Mouse (Mus musculus): ENCODE data around the gene Zfp423.

The Zfp423 gene

DNA sequence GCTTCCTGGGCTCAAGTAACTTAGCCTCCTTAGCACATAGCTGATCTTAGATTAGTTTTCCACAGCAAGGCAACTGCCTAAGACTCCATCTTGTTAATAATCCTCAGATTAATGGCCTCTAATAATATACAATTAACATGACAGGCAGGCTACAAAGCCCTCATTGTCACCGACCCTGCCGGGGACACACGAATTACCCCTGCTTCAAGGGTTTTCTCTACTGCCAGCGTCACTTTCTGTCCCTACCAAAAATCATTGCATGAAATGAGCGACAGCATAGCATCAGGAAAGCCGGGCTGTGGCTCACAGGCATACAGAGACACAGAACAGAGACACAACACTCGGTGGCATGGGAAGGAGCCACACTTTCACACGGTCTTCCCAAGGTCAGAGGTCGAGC is 262.3 kb downstream of the Zfp423 start:
- DNase-seq (ENCODE audit: low spot score in 2 of 2): no peak

DNA sequence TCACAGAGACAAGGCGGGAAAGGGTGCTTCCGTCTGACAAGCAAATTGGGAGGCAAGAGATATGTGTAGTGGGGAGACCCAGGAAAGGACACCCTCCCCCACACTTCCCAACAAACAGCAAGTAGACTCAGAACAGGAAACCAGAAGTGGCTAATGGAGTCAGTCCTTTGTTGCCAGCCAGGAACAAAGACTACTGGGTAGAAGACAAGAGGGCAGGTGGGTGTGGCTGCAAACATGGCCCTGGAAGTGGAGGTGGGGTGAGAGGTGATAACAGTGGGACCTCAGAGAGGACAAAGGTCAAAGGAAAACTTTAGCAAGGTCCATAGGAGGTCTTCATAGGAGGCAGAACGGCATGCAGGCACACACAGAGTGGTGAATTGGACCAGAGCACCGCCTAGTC is 265.7 kb downstream of the Zfp423 start:
- no peak for DNase-seq (ENCODE audit: low spot score in 2 of 2)

DNA sequence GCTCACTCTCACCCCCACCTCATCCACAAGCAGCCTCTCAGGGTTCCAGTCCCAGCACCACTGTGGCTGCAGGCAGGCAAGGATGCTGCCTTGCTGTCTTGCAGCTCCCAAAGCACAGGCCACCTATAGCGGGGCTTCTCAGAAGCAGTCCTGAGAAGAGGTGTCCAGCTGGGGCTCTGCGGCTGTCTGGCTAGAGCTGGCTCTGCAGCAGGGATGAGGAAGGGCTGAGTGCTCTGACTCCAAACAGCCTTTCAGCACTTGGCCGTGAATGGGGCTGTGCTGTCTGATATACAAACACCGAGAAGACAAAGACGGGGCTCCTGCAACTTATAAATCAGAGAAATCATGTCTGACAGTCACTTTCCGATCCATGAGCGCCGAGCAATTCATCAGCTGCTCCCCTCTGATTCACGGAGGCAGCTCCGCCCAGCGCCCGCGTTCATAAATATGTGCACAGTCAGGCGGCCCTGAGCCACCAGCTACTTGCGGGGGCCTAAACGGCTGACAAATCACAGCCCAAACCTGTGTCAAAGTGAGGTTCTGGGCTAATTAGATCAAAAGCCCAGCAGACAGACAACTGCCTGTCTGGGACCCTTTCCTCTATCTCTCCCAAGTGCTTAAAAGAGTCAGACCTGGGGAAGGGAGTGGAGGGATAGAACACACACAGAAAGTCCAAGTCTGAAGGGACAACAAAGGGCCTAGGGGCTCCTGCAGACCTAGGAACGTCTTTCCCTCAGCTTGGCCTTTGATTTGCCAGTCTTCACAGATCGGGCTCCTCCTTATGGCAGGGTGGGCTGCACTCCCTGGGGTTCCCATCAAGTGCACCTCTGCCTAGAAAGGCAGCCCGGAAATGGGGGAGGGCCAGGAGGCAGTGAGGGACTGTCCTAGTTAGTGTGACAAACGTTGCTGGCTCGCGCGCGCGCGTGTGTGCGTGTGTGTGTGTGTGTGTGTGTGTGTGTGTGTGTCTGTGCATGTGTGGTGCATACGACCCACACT is 269.0 kb downstream of the Zfp423 start:
- DNase-seq (ENCODE audit: low spot score in 2 of 2): no peak

DNA sequence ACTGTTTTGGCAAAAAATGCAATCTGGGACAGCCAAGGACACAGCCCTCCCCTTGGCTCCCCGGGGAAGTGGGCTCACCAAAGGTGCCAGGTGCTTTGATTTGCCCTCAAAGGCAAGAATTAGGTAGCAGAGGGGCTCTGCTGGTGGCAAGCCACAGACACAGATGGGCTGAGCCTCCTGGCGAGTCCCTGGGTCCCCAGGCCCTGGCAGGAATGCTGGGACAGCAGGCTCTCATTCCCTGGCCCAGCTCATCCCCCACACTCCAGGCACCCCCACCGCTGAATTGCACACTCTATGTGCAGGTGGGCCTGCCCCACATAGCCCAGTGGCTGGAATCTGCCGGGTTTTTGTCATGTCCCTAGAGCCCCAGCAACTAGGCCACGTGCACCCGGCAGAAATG is 270.2 kb downstream of the Zfp423 start:
- no peak for DNase-seq (ENCODE audit: low spot score in 2 of 2)

DNA sequence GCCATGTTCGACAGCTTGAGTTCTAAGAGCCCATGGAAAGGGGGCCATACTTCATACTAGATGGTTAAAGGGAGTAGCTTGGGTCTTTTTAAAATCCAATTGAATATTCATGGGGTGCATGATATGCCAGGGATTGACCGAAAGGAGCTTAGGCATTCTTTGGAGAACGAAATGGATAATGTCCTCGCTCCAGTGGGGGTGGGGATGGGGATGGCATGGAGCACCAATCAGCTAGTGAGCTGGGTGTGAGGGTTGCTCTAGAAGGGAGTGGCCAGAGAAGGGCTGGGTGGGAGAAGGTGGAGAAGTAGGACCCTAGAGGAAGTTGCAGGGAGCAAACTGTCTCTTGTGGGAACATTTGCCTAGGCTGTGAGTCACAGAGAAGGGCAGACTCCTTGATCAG is 271.0 kb downstream of the Zfp423 start:
- DNase-seq (ENCODE audit: low spot score in 2 of 2): no peak

DNA sequence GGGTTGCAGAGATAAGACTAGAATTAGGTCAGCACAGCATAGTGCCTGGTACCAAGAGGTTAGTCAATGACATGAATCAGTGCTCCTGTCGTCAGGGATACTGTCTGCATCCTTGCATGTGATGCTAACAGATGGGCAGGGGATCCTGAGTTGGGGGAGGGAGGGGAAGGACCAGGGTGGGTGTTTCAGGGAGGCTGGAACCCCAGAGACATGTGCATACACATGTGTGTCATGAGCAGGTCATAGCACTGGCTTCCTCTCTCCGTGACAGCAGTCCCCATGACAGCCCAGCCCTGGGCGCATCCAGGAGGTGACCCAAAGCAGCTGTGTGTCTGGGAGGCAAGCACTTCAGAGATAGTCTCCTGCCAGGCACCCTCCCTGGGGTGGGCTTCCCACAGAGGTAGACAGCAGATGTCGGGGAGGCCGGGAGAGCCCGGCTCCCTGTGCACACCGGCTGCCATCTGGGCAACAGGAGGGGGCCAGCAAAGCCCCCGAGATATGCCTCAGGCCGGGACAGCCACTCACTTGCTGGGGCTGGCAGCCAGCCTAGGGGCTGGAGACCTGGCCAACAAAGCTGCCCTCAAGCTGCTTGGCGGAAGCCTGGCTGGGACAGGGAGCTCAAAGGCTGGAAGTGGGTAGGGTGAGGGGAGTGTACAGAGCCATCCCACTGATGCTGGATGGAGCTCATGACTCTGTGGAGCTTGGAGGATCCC is 272.3 kb downstream of the Zfp423 start:
- no peak for DNase-seq (ENCODE audit: low spot score in 2 of 2)

DNA sequence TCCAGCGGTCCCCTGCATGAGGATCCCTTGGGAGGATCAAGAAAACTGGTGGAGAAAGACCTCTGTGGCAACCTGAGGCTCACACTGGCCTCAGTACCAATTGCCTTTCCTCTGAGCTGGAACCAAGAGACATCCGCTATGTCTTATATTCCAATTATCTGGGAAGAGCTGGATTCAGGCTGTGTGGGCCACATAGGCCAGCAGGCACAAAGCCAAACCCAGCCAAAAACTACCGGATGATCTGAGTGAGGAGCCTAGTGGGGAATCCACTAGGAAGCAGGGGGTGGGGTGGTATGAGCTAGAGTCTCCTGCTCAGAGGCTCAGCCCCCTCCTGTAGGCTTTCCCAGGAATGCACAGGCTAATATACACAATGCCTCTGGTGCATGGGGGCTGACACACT is 273.4 kb downstream of the Zfp423 start:
- no peak for DNase-seq (ENCODE audit: low spot score in 2 of 2)

DNA sequence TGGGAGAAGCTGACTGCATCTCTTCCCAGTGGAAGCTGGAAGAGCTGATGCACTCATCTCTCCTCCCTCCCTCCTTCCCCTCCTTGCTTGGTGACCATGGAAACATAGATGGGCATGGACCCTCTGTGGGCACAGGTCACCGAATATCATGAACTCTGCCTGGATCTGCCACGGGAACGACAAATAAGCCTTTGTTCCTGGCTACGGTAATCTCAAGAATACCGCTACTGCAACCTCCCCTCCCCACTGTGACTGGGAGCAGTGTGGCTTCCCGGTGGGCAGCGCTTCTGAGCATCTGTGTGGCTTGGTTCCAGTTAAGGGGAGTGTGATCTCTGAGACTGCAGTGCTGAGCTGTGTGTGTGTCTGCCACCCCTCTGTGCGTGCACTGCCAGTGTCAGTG is 274.0 kb downstream of the Zfp423 start:
- no peak for DNase-seq (ENCODE audit: low spot score in 2 of 2)

DNA sequence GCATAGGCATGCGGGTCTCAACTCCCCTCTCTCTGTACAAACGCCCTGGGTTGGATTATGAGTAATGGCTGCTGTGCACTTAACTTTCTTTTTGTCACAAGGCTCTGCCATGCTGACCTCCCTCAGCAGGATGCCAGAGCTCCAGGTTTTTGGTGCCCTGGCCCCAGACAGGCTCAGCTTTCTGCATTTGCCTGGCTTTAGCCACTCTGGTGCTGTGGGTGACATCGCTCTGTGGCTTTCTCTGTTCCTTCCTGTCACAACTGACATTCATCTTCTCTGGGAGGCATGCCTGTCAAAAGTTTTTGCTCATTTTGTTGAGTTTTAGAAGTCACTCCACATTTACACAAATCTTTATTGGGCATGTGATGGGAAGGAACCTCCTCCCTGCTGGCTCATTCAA is 277.3 kb downstream of the Zfp423 start:
- DNase-seq (ENCODE audit: low spot score in 2 of 2): no peak

DNA sequence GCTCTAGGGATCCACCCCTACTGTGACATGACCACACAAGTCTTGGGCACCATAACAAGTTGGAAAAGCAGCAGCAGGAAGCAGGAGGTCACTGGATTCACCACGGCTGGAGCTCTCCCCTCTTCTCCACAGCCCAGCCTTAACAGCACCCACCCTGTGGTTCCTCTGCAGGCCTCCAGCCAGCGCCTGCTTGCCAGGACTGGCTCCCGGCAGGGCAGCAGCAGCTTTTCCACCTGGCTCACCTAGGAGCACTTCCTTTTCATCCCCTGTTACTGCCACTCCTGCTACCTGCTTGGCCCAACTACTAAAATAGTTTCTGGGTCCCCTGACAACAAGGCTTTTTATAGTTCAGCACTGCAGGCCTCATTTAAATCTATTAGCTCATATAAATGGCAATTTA is 279.4 kb downstream of the Zfp423 start:
- DNase-seq (ENCODE audit: low spot score in 2 of 2): no peak

DNA sequence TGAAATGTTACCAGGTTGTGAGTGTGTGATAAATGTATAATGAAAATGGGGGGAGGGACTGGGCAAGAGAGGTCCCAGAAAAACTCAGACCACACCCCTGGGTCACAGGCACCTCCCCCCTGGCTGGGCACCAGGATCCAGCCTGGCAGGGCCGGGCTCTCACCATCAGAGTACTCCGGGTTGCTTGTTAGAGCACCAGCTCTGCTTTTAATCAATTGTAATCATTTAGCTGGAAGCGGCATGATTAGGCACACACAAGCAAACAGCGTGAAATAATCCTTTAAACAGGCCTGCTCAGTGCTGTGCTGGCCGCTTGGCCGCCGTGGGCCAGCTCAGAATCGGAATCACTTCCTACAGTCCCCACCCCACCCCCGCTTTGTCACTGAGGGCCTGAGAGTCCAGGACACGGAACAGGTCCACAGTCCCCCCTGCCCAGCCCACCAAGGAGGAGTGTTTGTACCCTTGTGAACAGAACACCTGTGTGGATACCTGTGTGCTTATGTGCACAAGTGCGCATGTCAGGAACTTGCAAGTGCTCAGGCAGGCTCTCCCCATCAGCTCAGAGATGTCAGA is 279.9 kb downstream of the Zfp423 start:
- no peak for DNase-seq (ENCODE audit: low spot score in 2 of 2)

DNA sequence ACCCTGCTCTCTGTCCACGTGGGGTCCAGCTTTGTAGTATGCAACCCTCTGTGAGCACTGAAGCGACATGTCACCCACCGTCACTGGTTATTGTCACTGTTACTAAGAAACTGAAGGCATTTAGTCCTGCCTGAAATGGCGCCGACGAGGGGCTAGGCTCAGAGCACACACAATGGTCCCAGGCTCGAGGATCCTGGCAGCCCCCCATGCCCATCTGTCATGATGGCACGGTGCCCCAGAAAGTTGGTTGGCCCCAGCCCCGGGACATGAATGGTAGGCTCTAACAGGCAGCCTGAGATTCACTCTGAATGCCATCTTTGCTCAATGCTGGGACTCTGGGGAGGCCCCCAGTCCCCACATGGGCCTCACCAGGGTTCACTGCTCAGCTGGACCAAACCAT is 284.0 kb downstream of the Zfp423 start:
- DNase-seq (ENCODE audit: low spot score in 2 of 2): no peak

DNA sequence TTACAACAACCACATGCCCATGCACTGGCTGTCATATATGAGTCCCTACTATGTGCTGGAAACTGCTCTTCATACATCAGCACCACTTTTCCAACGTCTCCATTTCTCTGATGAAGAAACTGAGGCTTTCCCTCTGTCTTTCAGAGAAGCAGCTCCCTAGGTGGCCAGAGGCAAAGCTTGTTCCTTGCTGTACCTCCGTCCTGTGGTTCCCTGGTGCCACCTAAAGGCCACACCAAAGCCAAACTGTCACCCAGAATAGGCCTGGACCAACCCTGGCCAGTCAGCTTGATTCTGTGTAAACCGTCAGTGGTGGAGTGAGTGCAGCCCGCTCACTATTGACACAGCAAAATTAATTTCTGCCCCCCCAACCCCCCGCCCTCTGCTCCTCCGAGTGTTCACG is 285.2 kb downstream of the Zfp423 start:
- no peak for DNase-seq (ENCODE audit: low spot score in 2 of 2)

DNA sequence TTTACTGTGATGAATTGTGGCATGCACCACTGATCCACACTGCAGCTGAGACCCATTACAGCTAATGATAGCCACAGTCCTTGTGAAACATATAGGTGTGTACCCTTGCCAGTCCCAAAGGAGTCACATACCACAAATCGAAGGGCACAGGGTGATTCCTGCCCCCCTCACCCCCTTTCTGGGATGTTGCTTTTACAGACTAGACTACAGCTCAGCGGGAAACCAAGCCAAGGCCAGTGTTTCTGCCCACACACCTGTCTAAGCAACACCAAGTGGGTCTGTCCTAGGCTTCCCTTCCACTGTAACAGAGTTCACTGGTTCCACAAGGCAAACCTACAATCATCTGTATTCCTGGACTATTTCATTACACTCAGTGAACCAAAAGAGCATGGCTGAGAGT is 287.2 kb downstream of the Zfp423 start:
- no peak for DNase-seq (ENCODE audit: low spot score in 2 of 2)

DNA sequence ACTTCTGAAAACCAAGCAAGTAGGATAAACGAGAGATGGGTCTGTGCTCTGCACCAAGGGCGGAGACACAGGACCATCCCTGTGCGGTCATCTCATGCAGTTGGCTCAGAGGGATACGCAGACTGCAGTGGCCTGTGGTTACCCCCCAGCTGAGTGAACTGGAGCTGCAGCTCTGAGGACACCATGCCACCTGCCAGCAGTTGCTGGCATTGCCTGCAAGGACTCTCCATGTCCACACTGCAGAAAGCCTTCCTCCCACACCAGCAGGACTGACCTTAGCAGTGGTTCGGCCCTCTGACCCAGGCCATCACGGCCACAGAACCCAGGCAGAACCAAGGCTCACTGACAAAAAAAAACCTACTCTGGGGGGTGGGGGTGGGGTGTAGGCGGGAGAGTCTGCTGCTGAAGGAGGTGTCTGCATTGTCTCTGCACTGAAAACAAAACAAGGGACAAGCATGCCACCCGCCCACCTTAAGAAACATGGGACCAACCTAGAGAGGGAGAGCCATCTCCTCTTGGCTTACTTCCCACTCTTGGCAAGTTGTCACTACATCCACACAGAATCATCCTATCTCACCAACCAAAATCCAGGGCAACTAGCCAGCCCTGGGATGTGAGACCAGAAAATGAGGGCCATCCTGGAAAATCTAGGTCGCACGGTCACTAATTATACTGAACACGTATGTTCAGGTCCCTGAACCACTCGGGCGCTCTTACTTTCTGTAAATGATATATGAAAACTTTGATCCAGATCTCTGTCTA is 288.0 kb downstream of the Zfp423 start:
- no peak for DNase-seq (ENCODE audit: low spot score in 2 of 2)

DNA sequence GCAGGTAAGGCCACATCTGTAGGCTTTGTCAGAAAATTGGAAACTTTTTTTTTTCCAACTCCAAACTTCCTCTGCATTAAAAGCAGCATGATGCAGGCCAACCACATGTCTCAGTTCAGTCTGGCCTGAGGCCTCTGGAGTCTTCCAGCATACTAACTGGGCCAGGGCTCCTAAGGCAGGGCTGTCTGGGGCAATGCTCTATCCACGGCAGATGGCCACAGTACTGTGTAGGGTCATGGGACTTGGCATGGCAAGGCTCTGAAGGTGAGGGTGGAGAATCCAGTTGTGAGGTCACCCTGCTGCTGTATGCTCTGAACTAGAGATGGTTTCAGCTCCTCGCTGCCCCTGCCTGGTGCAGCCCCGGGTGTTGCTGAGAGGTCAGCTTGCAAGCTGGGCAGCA is 289.2 kb downstream of the Zfp423 start:
- no peak for DNase-seq (ENCODE audit: low spot score in 2 of 2)

DNA sequence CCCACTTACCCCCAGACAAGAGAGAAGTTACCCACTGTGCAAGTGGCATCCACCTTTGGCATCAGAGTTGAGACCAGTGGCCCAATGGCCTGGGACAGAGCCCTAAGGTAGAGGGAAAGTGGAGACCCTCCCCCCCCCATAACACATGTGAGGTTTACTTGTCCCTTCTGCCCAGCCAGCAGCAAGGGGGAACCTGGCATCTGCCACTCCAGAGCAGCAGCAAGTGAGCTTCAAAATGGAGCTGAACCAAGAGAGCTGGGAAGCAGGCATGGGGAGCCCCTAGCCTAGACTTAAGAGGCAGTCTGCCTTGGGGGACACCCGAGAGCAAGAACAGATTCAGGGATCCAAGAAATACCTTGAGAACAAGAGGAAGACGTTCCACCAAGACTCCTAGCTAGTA is 290.7 kb downstream of the Zfp423 start:
- DNase-seq (ENCODE audit: low spot score in 2 of 2): no peak

DNA sequence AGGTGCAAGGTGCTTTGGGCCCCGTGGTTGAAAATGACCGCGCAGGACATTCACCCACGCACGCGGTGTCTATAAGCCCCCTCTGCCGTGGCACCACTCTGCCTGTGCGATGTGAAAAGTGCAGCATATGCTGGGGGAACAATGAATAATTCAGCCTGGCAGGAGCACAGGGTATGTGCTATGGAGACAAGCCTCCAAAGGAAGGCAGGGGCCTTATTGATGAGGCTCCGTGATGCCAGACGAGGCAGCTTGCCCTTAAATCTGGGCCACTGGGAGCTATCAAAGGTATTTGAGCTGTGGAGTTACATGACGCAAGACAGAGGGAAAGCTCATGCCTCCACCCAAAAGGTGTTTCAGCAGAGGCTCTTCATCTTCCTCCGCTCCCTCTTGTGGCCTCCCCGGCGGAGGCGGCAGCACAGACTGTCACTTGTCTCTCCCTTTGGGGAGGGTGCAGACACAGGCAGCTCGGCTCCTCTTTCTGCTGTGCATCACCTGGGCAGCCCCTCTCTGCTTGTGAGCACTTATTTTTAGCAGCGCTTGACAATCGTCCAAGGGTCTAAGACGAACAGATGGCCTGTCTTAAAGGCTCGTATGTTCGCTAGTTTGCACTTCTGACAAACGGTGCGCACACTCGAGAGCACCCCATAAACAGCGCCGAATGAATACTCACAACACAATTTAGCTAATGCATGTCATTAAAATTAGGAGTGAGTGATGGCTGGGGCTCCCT is 291.3 kb downstream of the Zfp423 start:
- DNase-seq (ENCODE audit: low spot score in 2 of 2): no peak

DNA sequence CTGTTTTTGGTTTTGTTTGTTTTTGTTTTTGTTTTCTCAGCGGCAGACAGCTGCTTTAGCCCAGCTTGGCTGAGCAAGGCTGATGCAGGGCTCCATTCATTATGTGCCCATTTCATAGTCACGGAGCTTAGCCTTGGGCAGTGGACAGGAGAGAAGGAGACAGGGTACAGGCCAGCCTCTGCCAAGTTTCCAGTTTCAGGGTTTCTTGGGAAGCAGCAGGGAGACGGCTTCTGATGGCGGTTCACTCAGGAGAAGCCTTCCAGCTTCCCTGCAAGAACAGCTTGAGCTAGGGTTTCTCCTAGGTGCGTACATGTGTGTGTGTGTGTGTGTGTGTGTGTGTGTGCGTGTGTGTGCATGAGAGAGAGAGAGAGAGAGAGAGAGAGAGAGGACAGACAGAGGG is 292.1 kb downstream of the Zfp423 start:
- DNase-seq (ENCODE audit: low spot score in 2 of 2): no peak

DNA sequence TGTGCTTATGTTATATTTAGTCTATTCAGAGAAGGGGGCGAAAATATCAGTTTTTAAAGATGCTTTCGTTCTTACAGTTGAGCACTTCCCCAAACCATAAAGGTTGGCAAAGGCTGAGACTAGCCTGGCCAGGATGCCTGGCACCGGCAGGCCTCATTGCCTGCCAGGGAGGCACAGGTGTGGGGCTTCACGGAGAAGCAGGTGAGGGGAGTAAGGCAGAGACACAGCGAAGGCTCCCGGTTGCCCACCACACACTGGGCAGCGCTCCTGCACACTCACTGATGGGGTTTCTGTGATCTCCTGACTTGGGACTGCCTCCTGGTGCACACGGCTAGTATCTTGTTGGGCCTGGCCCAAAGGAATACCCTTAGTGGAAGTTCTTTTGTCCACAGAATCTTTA is 294.1 kb downstream of the Zfp423 start:
- DNase-seq (ENCODE audit: low spot score in 2 of 2): no peak

DNA sequence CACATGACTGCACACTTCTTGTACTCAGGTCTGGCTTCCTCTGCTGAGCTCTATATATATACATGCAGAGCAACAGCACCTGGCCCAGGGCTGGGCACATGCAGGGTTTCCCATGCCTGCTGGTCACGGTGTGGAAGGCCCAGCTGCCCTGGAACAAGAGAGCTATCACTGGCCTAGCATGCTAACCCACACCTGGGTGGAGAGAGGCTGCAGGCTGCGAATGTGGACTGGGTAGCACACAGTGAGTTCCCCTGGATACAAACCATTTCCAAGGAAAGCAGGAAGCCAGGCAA is 295.2 kb downstream of the Zfp423 start:
- no peak for DNase-seq (ENCODE audit: low spot score in 2 of 2)

Data from thymus, postnatal 10 days (tissue).